Mouse (Mus musculus) MEL (cell line): ENCODE data around the gene Tlk1. TPM values are rescaled to one million over a fixed set of nuclear protein-coding genes. Genes with fewer than 3 reads are reported as not detected.

Experiments
- DNase-seq: peaks from one replicate; pipeline ENCODE4 v3.0.0; 2011; ENCODE audit warnings: low read depth, low spot score
- H3K27ac ChIP-seq: 2 replicates; pipeline ENCODE4 v1.5.1; 2012; ENCODE audit warnings: low read depth, mild to moderate bottlenecking, control low read depth, low read length, moderate library complexity; ENCODE audit not compliant: control insufficient read depth
- H3K27me3 ChIP-seq, 2 experiments: fragments of 150-350 bp in 1 of 2; sonication (generic) in 1 of 2; 2 replicates each; pipeline ENCODE4 v1.6.1; 2012; ENCODE audit warnings: low read length in 2 of 2, mild to moderate bottlenecking in 2 of 2, improper control_type of control experiment in 1 of 2, moderate library complexity in 1 of 2; ENCODE audit not compliant: insufficient read depth in 2 of 2, control insufficient read depth in 1 of 2
- H3K36me3 ChIP-seq, 2 experiments: 2 replicates each; pipeline ENCODE4 v1.6.1; 2012 to 2014; ENCODE audit warnings: low read length in 2 of 2, improper control_type of control experiment in 1 of 2, inconsistent platforms in 1 of 2, mild to moderate bottlenecking in 1 of 2; ENCODE audit not compliant: insufficient read depth in 2 of 2, control insufficient read depth in 1 of 2
- H3K4me1 ChIP-seq, 2 experiments: fragments of 150-350 bp in 1 of 2; sonication (generic) in 1 of 2; 2 replicates each; pipeline ENCODE4 v1.6.1; 2012; ENCODE audit warnings: low read length in 2 of 2, improper control_type of control experiment in 1 of 2, mild to moderate bottlenecking in 1 of 2; ENCODE audit not compliant: insufficient read depth in 2 of 2, control insufficient read depth in 1 of 2
- H3K4me3 ChIP-seq, 2 experiments: fragments of 150-350 bp in 1 of 2; sonication (generic) in 1 of 2; 2 replicates each; pipeline ENCODE4 v1.5.1; 2012; ENCODE audit warnings: low read depth in 2 of 2, low read length in 2 of 2, mild to moderate bottlenecking in 2 of 2, moderate library complexity in 2 of 2, control low read depth in 1 of 2, improper control_type of control experiment in 1 of 2; ENCODE audit not compliant: control insufficient read depth in 1 of 2, insufficient read depth in 1 of 2
- H3K79me2 ChIP-seq: 2 replicates; pipeline ENCODE4 v1.6.1; 2012; ENCODE audit warnings: mild to moderate bottlenecking, low read length, moderate library complexity; ENCODE audit not compliant: control insufficient read depth, poor library complexity, insufficient read depth
- H3K9ac ChIP-seq: 2 replicates; pipeline ENCODE4 v1.6.1; 2012; ENCODE audit warnings: low read depth, mild to moderate bottlenecking, control low read depth, low read length, moderate library complexity; ENCODE audit not compliant: control insufficient read depth, poor library complexity, severe bottlenecking
- H3K9me3 ChIP-seq: fragments of 150-350 bp; sonication (generic); replicated peaks from 2 replicates; pipeline ENCODE4 v1.6.1; 2012; ENCODE audit warnings: mild to moderate bottlenecking, low read length, improper control_type of control experiment, moderate library complexity; ENCODE audit not compliant: insufficient read depth
- CHD1 ChIP-seq: IDR thresholded peaks from 2 replicates; pipeline ENCODE4 v1.6.1; 2012; ENCODE audit warnings: low read depth, mild to moderate bottlenecking, inconsistent platforms, low read length, improper control_type of control experiment
- ELF1 ChIP-seq: IDR thresholded peaks from 2 replicates; pipeline ENCODE4 v1.6.1; 2014; ENCODE audit warnings: low read depth, mild to moderate bottlenecking, inconsistent platforms, low read length, improper control_type of control experiment, moderate library complexity
- EP300 ChIP-seq, 2 experiments: IDR thresholded peaks; 2 replicates each; pipeline ENCODE4 v1.6.1; 2011; ENCODE audit warnings: improper control_type of control experiment in 2 of 2, low read length in 2 of 2, low read depth in 1 of 2, mild to moderate bottlenecking in 1 of 2
- ETS1 ChIP-seq: IDR thresholded peaks from 2 replicates; pipeline ENCODE4 v1.6.1; 2012; ENCODE audit warnings: low read depth, mild to moderate bottlenecking, inconsistent platforms, low read length, improper control_type of control experiment, moderate library complexity
- GABPA ChIP-seq: IDR thresholded peaks from 2 replicates; pipeline ENCODE4 v1.6.1; 2012; ENCODE audit warnings: low read depth, mild to moderate bottlenecking, inconsistent platforms, low read length, improper control_type of control experiment, moderate library complexity
- JUND ChIP-seq: IDR thresholded peaks from 2 replicates; pipeline ENCODE4 v1.6.1; 2011; ENCODE audit warnings: low read depth, mild to moderate bottlenecking, improper control_type of control experiment, low read length
- KAT2A ChIP-seq: conservative IDR thresholded peaks from 2 replicates; pipeline ENCODE4 v1.6.1; 2012; ENCODE audit warnings: low read depth, low read length, improper control_type of control experiment, inconsistent platforms
- MAFK ChIP-seq: IDR thresholded peaks from 2 replicates; pipeline ENCODE4 v1.6.1; 2011; ENCODE audit warnings: low read depth, mild to moderate bottlenecking, low read length, improper control_type of control experiment, borderline replicate concordance
- MAX ChIP-seq: IDR thresholded peaks from 2 replicates; pipeline ENCODE4 v1.6.1; 2011; ENCODE audit warnings: low read length, improper control_type of control experiment
- MAZ ChIP-seq: IDR thresholded peaks from 2 replicates; pipeline ENCODE4 v1.6.1; 2012; ENCODE audit warnings: low read depth, mild to moderate bottlenecking, inconsistent platforms, low read length, improper control_type of control experiment
- MEF2A ChIP-seq: IDR thresholded peaks from 2 replicates; pipeline ENCODE4 v1.6.1; 2014; ENCODE audit warnings: low read depth, mild to moderate bottlenecking, inconsistent platforms, low read length, improper control_type of control experiment; ENCODE audit not compliant: poor library complexity, insufficient replicate concordance, severe bottlenecking; ENCODE audit errors: extremely low read depth
- MYB ChIP-seq: IDR thresholded peaks from 2 replicates; pipeline ENCODE4 v1.6.1; 2011; ENCODE audit warnings: mild to moderate bottlenecking, low read depth, low read length, improper control_type of control experiment
- NELFE ChIP-seq: IDR thresholded peaks from 2 replicates; pipeline ENCODE4 v1.6.1; 2011; ENCODE audit warnings: low read depth, low read length, improper control_type of control experiment
- NRF1 ChIP-seq: IDR thresholded peaks from 2 replicates; pipeline ENCODE4 v1.6.1; 2014; ENCODE audit warnings: low read depth, mild to moderate bottlenecking, inconsistent platforms, low read length, improper control_type of control experiment, moderate library complexity; ENCODE audit not compliant: poor library complexity, insufficient read depth, severe bottlenecking
- POLR2A ChIP-seq, 2 experiments: IDR thresholded peaks; 2 replicates each; pipeline ENCODE4 v1.6.1; 2011 to 2012; ENCODE audit warnings: low read length in 2 of 2, mild to moderate bottlenecking in 2 of 2, control low read depth in 1 of 2, improper control_type of control experiment in 1 of 2, low read depth in 1 of 2, moderate library complexity in 1 of 2; ENCODE audit not compliant: control insufficient read depth in 1 of 2, insufficient read depth in 1 of 2, poor library complexity in 1 of 2
- POLR2AphosphoS2 ChIP-seq: IDR thresholded peaks from 2 replicates; pipeline ENCODE4 v1.6.1; 2011; ENCODE audit warnings: low read length, improper control_type of control experiment
- POLR2AphosphoS5 ChIP-seq: IDR thresholded peaks from 2 replicates; pipeline ENCODE4 v1.6.1; 2012; ENCODE audit warnings: low read depth, borderline replicate concordance, mild to moderate bottlenecking, inconsistent platforms, low read length, moderate library complexity, mixed read lengths
- RAD21 ChIP-seq: IDR thresholded peaks from 2 replicates; pipeline ENCODE4 v1.6.1; 2011; ENCODE audit warnings: mild to moderate bottlenecking, low read depth, low read length, improper control_type of control experiment
- RCOR1 ChIP-seq: IDR thresholded peaks from 2 replicates; pipeline ENCODE4 v1.6.1; 2012; ENCODE audit warnings: low read depth, mild to moderate bottlenecking, inconsistent platforms, low read length, improper control_type of control experiment
- SIN3A ChIP-seq: IDR thresholded peaks from 2 replicates; pipeline ENCODE4 v1.6.1; 2012; ENCODE audit warnings: low read length, improper control_type of control experiment, inconsistent platforms
- SMC3 ChIP-seq: IDR thresholded peaks from 2 replicates; pipeline ENCODE4 v1.6.1; 2011; ENCODE audit warnings: low read depth, low read length, improper control_type of control experiment
- TAL1 ChIP-seq: IDR thresholded peaks from 2 replicates; pipeline ENCODE4 v1.6.1; 2012; ENCODE audit warnings: mild to moderate bottlenecking, inconsistent platforms, low read length, moderate library complexity, mixed read lengths
- TBP ChIP-seq: IDR thresholded peaks from 2 replicates; pipeline ENCODE4 v1.8.0; 2011; ENCODE audit warnings: low read depth, low read length, improper control_type of control experiment
- TCF12 ChIP-seq: IDR thresholded peaks from 2 replicates; pipeline ENCODE4 v1.6.1; 2014; ENCODE audit warnings: low read depth, mild to moderate bottlenecking, inconsistent platforms, low read length, improper control_type of control experiment, moderate library complexity
- UBTF ChIP-seq: IDR thresholded peaks from 2 replicates; pipeline ENCODE4 v1.6.1; 2012; ENCODE audit warnings: low read depth, mild to moderate bottlenecking, inconsistent platforms, low read length, improper control_type of control experiment, moderate library complexity, borderline replicate concordance; ENCODE audit not compliant: insufficient read depth
- USF1 ChIP-seq: IDR thresholded peaks from 2 replicates; pipeline ENCODE4 v1.6.1; 2014; ENCODE audit warnings: low read depth, mild to moderate bottlenecking, inconsistent platforms, low read length, improper control_type of control experiment, moderate library complexity
- ZKSCAN1 ChIP-seq: IDR thresholded peaks from 2 replicates; pipeline ENCODE4 v1.6.1; 2012; ENCODE audit warnings: low read depth, mild to moderate bottlenecking, inconsistent platforms, low read length, improper control_type of control experiment, moderate library complexity
- ZMIZ1 ChIP-seq: IDR thresholded peaks from 2 replicates; pipeline ENCODE4 v1.6.1; 2012; ENCODE audit warnings: low read depth, mild to moderate bottlenecking, inconsistent platforms, low read length, improper control_type of control experiment, moderate library complexity
- polyA plus RNA-seq, 2 experiments: library from polyadenylated mRNA; stranded (reverse) in 1 of 2; unstranded in 1 of 2; fragments of >175 nt in 1 of 2; fragments of >200 nt in 1 of 2; gene quantifications; 2 replicates each; pipeline versions ENCODE4 v1.2.1 to v1.2.4; 2012; ENCODE audit warnings: low replicate concordance in 2 of 2, low read depth in 1 of 2; ENCODE audit not compliant: insufficient read length in 2 of 2, insufficient read depth in 1 of 2, missing spikeins in 1 of 2
- total RNA-seq: library from RNA; depleted of rRNA; stranded (reverse); fragments of 300-350 nt; gene quantifications from 2 replicates; pipeline ENCODE4 v1.2.3, GENCODE M21; 2012

Gene Tlk1
- total and polyA plus RNA-seq, 3 experiments = 20.5 to 57.0 (median 56.6) TPM

- Histone ChIP-seq H3K27ac (no peak overlapping the region), H3K27me3 (no peaks in the 10 kb centered on the region), H3K9ac (no peak overlapping the region), H3K4me1 (peaks cover 0 to 6% of the 10 kb centered on the region in 2 experiments; a peak in 2 of 4 replicates), H3K79me2 (peaks cover 3% of the 10 kb centered on the region; the same call in 1 of the 2 replicates), H3K4me3 (no peak overlapping the region), H3K9me3 (no peaks in the 10 kb centered on the region), H3K36me3 (peaks cover 4 to 21% of the 10 kb centered on the region in 2 experiments)
- TF ChIP-seq EP300 (IDR thresholded peaks at IDR 0.05; ENCODE audit: low read depth in 1 of 2, low read length in 2 of 2) (no peak), CHD1 (no peak), SIN3A (no peak), POLR2AphosphoS2 (no peak), ETS1 (no peak), ZMIZ1 (no peak), MEF2A (no peak), MYB (no peak), JUND (no peak), GABPA (no peak), NELFE (no peak), SMC3 (no peak), POLR2A (IDR thresholded peaks at IDR 0.05; ENCODE audit: control insufficient read depth in 1 of 2, insufficient read depth in 1 of 2, low read depth in 1 of 2, low read length in 2 of 2, poor library complexity in 1 of 2) (no peak), USF1 (no peak), RCOR1 (no peak), ZKSCAN1 (no peak), UBTF (no peak), TBP (no peak)
- DNase-seq = no peak
Measured at GRCm38 (mm10) chr2:70764734-70765133, 60.8 kb downstream of the Tlk1 start.

DNA sequence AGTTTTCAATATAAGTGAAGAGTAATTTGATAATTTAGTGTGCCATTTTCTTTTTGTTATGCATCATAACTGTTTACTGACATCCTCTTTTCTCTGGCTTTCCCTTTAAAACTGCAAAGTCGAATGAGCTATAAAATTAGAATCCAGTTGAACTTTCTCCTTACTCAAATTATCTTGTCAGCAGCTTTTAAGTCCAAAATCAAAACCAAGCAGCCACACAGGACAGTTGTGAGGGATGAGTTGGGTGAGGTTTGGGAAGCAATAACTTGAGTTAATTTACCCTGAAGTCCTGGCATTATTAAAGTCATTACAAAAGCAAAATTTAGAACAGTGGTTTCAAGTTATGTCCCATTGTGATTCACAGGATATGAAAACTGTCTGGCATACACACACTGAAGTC, 62.8 kb downstream of the Tlk1 start:
- no peak overlapping the region for H3K9ac ChIP-seq
- no peaks in the 10 kb centered on the region for H3K9me3 ChIP-seq
- no peaks in the 10 kb centered on the region for H3K27me3 ChIP-seq
- peaks cover 4 to 13% of the 10 kb centered on the region in 2 experiments for H3K36me3 ChIP-seq
- no peak for TF ChIP-seq ZKSCAN1
- no peak for TF ChIP-seq MAX
- no peak for TF ChIP-seq TAL1
- TF ChIP-seq POLR2AphosphoS5 = no peak
- no peak for TF ChIP-seq ZMIZ1
- no peak for TF ChIP-seq MAZ
- TF ChIP-seq RAD21 = no peak
- no peak for TF ChIP-seq MAFK
- TF ChIP-seq NRF1 = no peak
- TF ChIP-seq KAT2A = no peak
- no peak for TF ChIP-seq POLR2AphosphoS2
- TF ChIP-seq MYB = no peak
- no peak for TF ChIP-seq TCF12
- no peak for TF ChIP-seq UBTF
- TF ChIP-seq ELF1 = no peak
- peaks cover 1% of the 10 kb centered on the region; the same call in 1 of the 2 replicates for H3K79me2 ChIP-seq
- peaks cover 0 to 6% of the 10 kb centered on the region in 2 experiments; a peak in 2 of 4 replicates for H3K4me1 ChIP-seq
- no peak overlapping the region for H3K4me3 ChIP-seq
- H3K27ac ChIP-seq = no peak overlapping the region
- DNase-seq = no peak
